Mouse (Mus musculus): ENCODE results near the gene Elane. TPM values are rescaled to one million over a fixed set of nuclear protein-coding genes. Genes with fewer than 3 reads are reported as not detected.
"Not testable (repeated sequence)": the region's sequence is repeated elsewhere in the genome, so short reads cannot be mapped to it uniquely, and the experiment has no call there.

Gene Elane
- total RNA-seq, 2 experiments from 2014 or later: not detected

- intact Hi-C loops (cut with DNase I): no loop called here
- no peak for DNase-seq (ENCODE audit: extremely low spot score in 1 of 2, low spot score in 2 of 2)
- TF ChIP-seq CTCF (IDR thresholded peaks at IDR 0.05): no peak
- Histone ChIP-seq H3K27ac (peak overlapping the region; percentile 82), H3K4me3 (peak overlapping the region; percentile 65)
Observed at GRCm38 (mm10) chr10:79873715-79874289, 12.2 kb upstream of the Elane start.

GRCm38 (mm10) chr10:79874290-79874862 lies 11.7 kb upstream of the Elane start, which contains the start of the genes Prtn3 and Plppr3:
TSS of gene Prtn3 (plus strand) at chr10:79874476.
TSS of gene Plppr3 (minus strand) at chr10:79874634.
- intact Hi-C loops (cut with DNase I): no loop called here
- Histone ChIP-seq H3K4me3 (peak within 1 kb of the TSS; percentile 65), H3K27ac (peak within 1 kb of the TSS; percentile 82)
- TF ChIP-seq CTCF (IDR thresholded peaks at IDR 0.05): no peak
- peak; percentile 54 to 59 for DNase-seq (ENCODE audit: extremely low spot score in 1 of 2, low spot score in 2 of 2)

GRCm38 (mm10) chr10:79877174-79877573 lies 8.9 kb upstream of the Elane start:
- no peak for TF ChIP-seq CTCF (IDR thresholded peaks at IDR 0.05)
- no peak overlapping the region for H3K4me3 ChIP-seq
- intact Hi-C loops (cut with DNase I): no loop called here
- no peak overlapping the region for H3K27ac ChIP-seq
- DNase-seq (ENCODE audit: extremely low spot score in 1 of 2, low spot score in 2 of 2): no peak

GRCm38 (mm10) chr10:79877757-79878156 lies 8.3 kb upstream of the Elane start:
- Histone ChIP-seq H3K4me3 (no peak overlapping the region), H3K27ac (no peak overlapping the region)
- intact Hi-C loops (cut with DNase I): no loop called here
- no peak for DNase-seq (ENCODE audit: extremely low spot score in 1 of 2, low spot score in 2 of 2)
- no peak for TF ChIP-seq CTCF (IDR thresholded peaks at IDR 0.05)

- no peak for TF ChIP-seq CTCF (IDR thresholded peaks at IDR 0.05)
- intact Hi-C loops (cut with DNase I): no loop called here
- H3K27ac ChIP-seq: no peak overlapping the region
- DNase-seq (ENCODE audit: extremely low spot score in 1 of 2, low spot score in 2 of 2): no peak
- no peak overlapping the region for H3K4me3 ChIP-seq
Observed at GRCm38 (mm10) chr10:79879527-79879926, 6.5 kb upstream of the Elane start.

GRCm38 (mm10) chr10:79880721-79881120 lies 5.3 kb upstream of the Elane start:
- intact Hi-C loops (cut with DNase I): loop anchor here (5.0 kb wide), 1 partner anchor 48 kb away; no protein-coding TSS in a partner anchor
- no peak overlapping the region for H3K27ac ChIP-seq
- no peak for DNase-seq (ENCODE audit: extremely low spot score in 1 of 2, low spot score in 2 of 2)
- TF ChIP-seq CTCF (IDR thresholded peaks at IDR 0.05): no peak
- no peak overlapping the region for H3K4me3 ChIP-seq

- no peak overlapping the region for H3K4me3 ChIP-seq
- intact Hi-C loops (cut with DNase I): loop anchor here (5.0 kb wide), 1 partner anchor 50 kb away; no protein-coding TSS in a partner anchor
- TF ChIP-seq CTCF (IDR thresholded peaks at IDR 0.05): no peak
Observed at GRCm38 (mm10) chr10:79881981-79882380, 4.1 kb upstream of the Elane start.

GRCm38 (mm10) chr10:79883297-79884084 lies 2.6 kb upstream of the Elane start:
- Histone ChIP-seq H3K4me3 (no peak overlapping the region), H3K27ac (no peak overlapping the region)
- TF ChIP-seq CTCF (IDR thresholded peaks at IDR 0.05): peak; percentile 88
- intact Hi-C loops (cut with DNase I): loop anchor here (5.0 kb wide), 1 partner anchor 51 kb away; no protein-coding TSS in a partner anchor
- peak; percentile 72 to 85 for DNase-seq (ENCODE audit: extremely low spot score in 1 of 2, low spot score in 2 of 2)

More at GRCm38 (mm10) chr10:79881981-79882380, 4.1 kb upstream of the Elane start:
- H3K27ac ChIP-seq: no peak overlapping the region
- DNase-seq (ENCODE audit: extremely low spot score in 1 of 2, low spot score in 2 of 2): no peak

GRCm38 (mm10) chr10:79884446-79884845 lies 1.6 kb upstream of the Elane start:
- Histone ChIP-seq H3K27ac (no peak overlapping the region), H3K4me3 (no peak overlapping the region)
- no peak for TF ChIP-seq CTCF (IDR thresholded peaks at IDR 0.05)
- intact Hi-C loops (cut with DNase I): loop anchor here (5.0 kb wide), 1 partner anchor 52 kb away; no protein-coding TSS in a partner anchor
- DNase-seq (ENCODE audit: extremely low spot score in 1 of 2, low spot score in 2 of 2): no peak

GRCm38 (mm10) chr10:79884938-79885337 lies 1.1 kb upstream of the Elane start:
- H3K27ac ChIP-seq; H3K4me3 ChIP-seq; DNase-seq (ENCODE audit: extremely low spot score in 1 of 2, low spot score in 2 of 2): not testable (repeated sequence)
- intact Hi-C loops (cut with DNase I): loop anchor here (5.0 kb wide), 1 partner anchor 53 kb away; no protein-coding TSS in a partner anchor

- no peak for TF ChIP-seq CTCF (IDR thresholded peaks at IDR 0.05)
- DNase-seq (ENCODE audit: extremely low spot score in 1 of 2, low spot score in 2 of 2): no peak
- intact Hi-C loops (cut with DNase I): no loop called here
- H3K4me3 ChIP-seq: no peak overlapping the region
- no peak overlapping the region for H3K27ac ChIP-seq
Observed at GRCm38 (mm10) chr10:79886611-79887010, 564 bp downstream of the Elane start.

GRCm38 (mm10) chr10:79889386-79889785 lies 3.3 kb downstream of the Elane start:
- intact Hi-C loops (cut with DNase I): no loop called here
- Histone ChIP-seq H3K4me3 (no peak overlapping the region), H3K27ac (no peak overlapping the region)
- TF ChIP-seq CTCF (IDR thresholded peaks at IDR 0.05): no peak
- DNase-seq (ENCODE audit: extremely low spot score in 1 of 2, low spot score in 2 of 2): no peak
